Mouse (Mus musculus) brain, embryonic 14.5 days (tissue): Measurements from ENCODE around the gene Zscan26.
"Not testable (repeated sequence)": the region's sequence is repeated elsewhere in the genome, so short reads cannot be mapped to it uniquely, and the experiment has no call there.

Source experiments
- CTCF ChIP-seq: fragments of 200-500 bp; IDR thresholded peaks from 2 replicates; pipeline ENCODE4 v1.5.1; 2012; ENCODE audit warnings: inconsistent platforms, mild to moderate bottlenecking, moderate library complexity, borderline replicate concordance; ENCODE audit not compliant: insufficient read depth, insufficient read length; ENCODE audit errors: extremely low read depth
- POLR2A ChIP-seq: fragments of 200-500 bp; IDR thresholded peaks from 2 replicates; pipeline ENCODE4 v1.6.1; 2012; ENCODE audit warnings: mild to moderate bottlenecking, inconsistent platforms, borderline replicate concordance; ENCODE audit not compliant: poor library complexity, insufficient read depth, insufficient read length, severe bottlenecking; ENCODE audit errors: extremely low read depth

DNA sequence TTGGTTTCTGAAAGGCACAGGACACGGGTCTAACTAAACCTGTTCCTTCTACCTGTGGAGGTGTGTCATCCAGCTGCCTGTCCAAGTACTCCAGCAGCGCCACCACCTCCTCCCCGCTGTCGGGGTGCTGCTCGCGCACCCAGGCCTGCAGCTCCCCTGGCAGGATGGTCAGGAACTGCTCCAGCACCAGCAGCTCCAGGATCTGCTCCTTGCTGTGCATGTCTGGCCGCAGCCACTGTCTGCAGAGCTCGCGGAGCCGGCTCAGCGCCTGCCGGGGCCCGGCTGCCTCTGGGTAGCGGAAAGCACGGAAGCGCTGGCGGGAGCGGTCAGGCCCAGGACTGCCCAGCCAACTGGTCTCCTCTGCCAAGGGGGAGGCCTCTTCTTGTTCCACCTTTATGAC lies 57.5 kb downstream of the Zscan26 start:
- TF ChIP-seq CTCF, POLR2A: not testable (repeated sequence)
